ENCODE assay signal across 10 mouse cellular contexts in genomic region chr11:7504651-7505321, GRCm38 (mm10).
DNase-seq lines count a peak whose midpoint lies in the region; ATAC-seq and TF ChIP-seq lines count a peak whose summit lies in the region.
"Had no signal": no experiment of that assay in that cellular context is flagged by ENCODE, and none has a peak within 500 bp of the region (broad histone marks: within the 10 kb centered on the region; RNA-seq: fewer than 3 reads in every experiment).

No protein-coding gene starts in this region.

- no peak overlapping the region for H3K9ac ChIP-seq in ES-Bruce4 (ENCODE audit: low read depth, poor library complexity, severe bottlenecking)
- H3K9ac ChIP-seq: limb, embryonic 13.5 days; midbrain, embryonic 12.5 days had no signal

- 82% methylated on average over 10 of the region's 10 CpGs for WGBS in heart, embryonic 10.5 days

- H3K4me3 ChIP-seq in heart, embryonic 10.5 days: no peak overlapping the region
- no peak overlapping the region for H3K4me3 ChIP-seq in ES-Bruce4 (ENCODE audit: low read depth, low read length)
- H3K4me3 ChIP-seq: limb, embryonic 13.5 days; midbrain, embryonic 12.5 days had no signal

- no peaks in the 10 kb centered on the region for H3K36me3 ChIP-seq in heart, embryonic 10.5 days
- no peaks in the 10 kb centered on the region for H3K36me3 ChIP-seq in ES-Bruce4 (ENCODE audit: control insufficient read depth, insufficient read depth, low read length, poor library complexity, severe bottlenecking)
- H3K36me3 ChIP-seq: limb, embryonic 13.5 days; midbrain, embryonic 12.5 days had no signal

- no peak for ATAC-seq in inflammation-experienced regulatory T-cells, adult 6 months

- peak; percentile 51; the same call in 1 of the 2 replicates for TF ChIP-seq EP300 in ES-Bruce4 (IDR thresholded peaks at IDR 0.05; ENCODE audit: insufficient read depth, low read depth, low read length)

- no peak overlapping the region for H3K27ac ChIP-seq in heart, embryonic 10.5 days
- no peak overlapping the region for H3K27ac ChIP-seq in ES-Bruce4 (ENCODE audit: insufficient read depth, low read length)
- H3K27ac ChIP-seq: limb, embryonic 13.5 days; midbrain, embryonic 12.5 days had no signal

- 0 out of 2 replicates have a peak, but pooled peaks cover 3% of the 10 kb centered on the region for H3K4me1 ChIP-seq in heart, embryonic 10.5 days
- H3K4me1 ChIP-seq in ES-Bruce4 (ENCODE audit: control insufficient read depth, insufficient read depth, low read length): peaks cover 2% of the 10 kb centered on the region
- H3K4me1 ChIP-seq: midbrain, embryonic 12.5 days had no signal

- no peak for TF ChIP-seq POLR2A in ES-Bruce4 (IDR thresholded peaks at IDR 0.05; ENCODE audit: insufficient read depth, low read length)

- DNase-seq in heart, adult 18-20 months: peak; percentile 26 to 77
- DNase-seq in heart, embryonic 10.5 days (ENCODE audit: low spot score): no peak
- DNase-seq in adrenal gland, postnatal 25 days: peak; percentile 33
- peak; percentile 20 for DNase-seq in kidney, adult 18-20 months
- no peak for DNase-seq in spleen, adult 12 weeks (ENCODE audit: low spot score)
- DNase-seq in layer of hippocampus, postnatal 14 days (ENCODE audit: low spot score in 2 of 2): no peak

- no peak for TF ChIP-seq CTCF in ES-Bruce4 (IDR thresholded peaks at IDR 0.05; ENCODE audit: low read depth, low read length)

- H3K9me3 ChIP-seq in heart, embryonic 10.5 days: no peaks in the 10 kb centered on the region
- H3K9me3 ChIP-seq in ES-Bruce4 (replicated peaks; ENCODE audit: control insufficient read depth, insufficient read depth, low read length, poor library complexity, severe bottlenecking): peaks cover 4% of the 10 kb centered on the region; the same call in 1 of the 2 replicates
- H3K9me3 ChIP-seq: limb, embryonic 13.5 days; midbrain, embryonic 12.5 days had no signal

- H3K27me3 ChIP-seq in heart, embryonic 10.5 days (ENCODE audit: insufficient read depth, poor library complexity, severe bottlenecking): no peaks in the 10 kb centered on the region
- H3K27me3 ChIP-seq in ES-Bruce4 (ENCODE audit: control insufficient read depth, insufficient read depth, low read length, poor library complexity, severe bottlenecking): no peaks in the 10 kb centered on the region
- H3K27me3 ChIP-seq: limb, embryonic 13.5 days; midbrain, embryonic 12.5 days had no signal

Comparison
In these comparisons a context has a peak if more than half of its experiments do, and no peak if none do; other contexts are left out.
1. DNase-seq: peak in heart, adult 18-20 months (2 of 2), adrenal gland, postnatal 25 days (single experiment) and kidney, adult 18-20 months (single experiment); none in heart, embryonic 10.5 days (single experiment), spleen, adult 12 weeks (single experiment) and layer of hippocampus, postnatal 14 days (0 of 2).